Mouse (Mus musculus) cerebellum, postnatal 4 days (tissue): ENCODE data around the gene Btn1a1.

Experiments
- DNase-seq, 2 experiments: peaks; one replicate each; pipeline ENCODE4 v3.0.0; 2022; ENCODE audit warnings: low spot score in 2 of 2, mixed read lengths in 1 of 2

Btn1a1 gene

GRCm38 (mm10) chr13:23465600-23466109 is at the start of gene Btn1a1:
Gene Btn1a1 (minus strand): TSS chr13:23465901.
- DNase-seq = no peak

DNA sequence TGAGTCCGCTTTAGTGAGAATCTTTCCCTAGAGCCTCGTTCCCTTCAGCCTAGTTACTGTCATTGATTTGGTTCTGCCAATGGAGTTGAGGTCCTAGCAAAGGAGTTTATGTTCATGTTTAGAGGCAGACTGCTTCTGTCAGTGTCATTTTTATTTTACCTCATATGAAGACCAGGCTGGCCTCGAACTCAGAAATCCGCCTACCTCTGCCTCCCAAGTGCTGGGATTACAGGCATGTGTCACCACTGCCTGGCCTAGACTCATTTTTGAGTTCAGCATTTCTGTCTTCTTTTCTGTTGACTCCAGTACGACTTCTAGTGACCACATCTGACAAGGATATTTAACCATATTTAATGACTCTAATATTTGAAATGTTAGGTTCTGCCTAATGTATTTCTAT is 49.6 kb upstream of the Btn1a1 start:
- no peak for DNase-seq

DNA sequence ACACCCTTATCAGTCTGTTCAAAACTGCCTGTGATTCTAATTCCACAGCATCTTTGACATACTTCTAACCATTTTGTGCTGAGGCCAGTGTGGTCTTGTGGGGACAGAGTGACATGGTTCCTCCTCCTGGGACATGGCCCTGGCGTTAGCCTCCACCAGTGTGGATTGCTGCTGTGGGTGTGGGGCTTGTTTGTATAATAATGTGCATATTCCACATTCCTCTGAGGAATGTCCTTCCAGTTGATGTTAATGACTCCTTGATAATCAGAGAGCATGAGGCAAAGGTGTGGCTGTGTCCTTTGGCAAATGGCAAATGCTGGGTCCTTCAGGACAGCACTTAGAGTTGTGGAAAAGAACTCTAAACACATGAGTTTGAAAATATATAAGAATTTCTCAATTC is 47.8 kb upstream of the Btn1a1 start:
- no peak for DNase-seq

- no peak for DNase-seq
Observed at GRCm38 (mm10) chr13:23510127-23510526, 44.4 kb upstream of the Btn1a1 start.

- no peak for DNase-seq
Observed at GRCm38 (mm10) chr13:23506819-23507515, 41.3 kb upstream of the Btn1a1 start.

DNA sequence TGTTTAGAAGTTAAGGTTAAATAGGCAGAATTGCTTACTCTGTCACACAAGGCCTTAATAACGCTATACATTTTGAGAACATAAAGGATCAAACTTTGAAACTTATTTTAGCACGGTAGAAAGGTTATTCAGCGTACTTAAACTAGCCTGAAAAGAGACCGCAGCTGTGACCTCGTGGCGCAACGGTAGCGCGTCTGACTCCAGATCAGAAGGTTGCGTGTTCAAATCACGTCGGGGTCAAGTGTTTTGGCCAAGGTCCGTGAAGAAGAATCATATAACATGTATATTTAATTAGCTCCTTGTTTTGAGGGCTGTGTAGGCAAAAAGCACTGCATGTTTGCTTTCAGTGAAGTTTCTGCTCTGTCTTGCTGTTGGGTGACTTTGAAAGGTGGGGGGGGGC is 40.6 kb upstream of the Btn1a1 start:
- DNase-seq = peak in 1 of 2 experiments; percentile 45

DNA sequence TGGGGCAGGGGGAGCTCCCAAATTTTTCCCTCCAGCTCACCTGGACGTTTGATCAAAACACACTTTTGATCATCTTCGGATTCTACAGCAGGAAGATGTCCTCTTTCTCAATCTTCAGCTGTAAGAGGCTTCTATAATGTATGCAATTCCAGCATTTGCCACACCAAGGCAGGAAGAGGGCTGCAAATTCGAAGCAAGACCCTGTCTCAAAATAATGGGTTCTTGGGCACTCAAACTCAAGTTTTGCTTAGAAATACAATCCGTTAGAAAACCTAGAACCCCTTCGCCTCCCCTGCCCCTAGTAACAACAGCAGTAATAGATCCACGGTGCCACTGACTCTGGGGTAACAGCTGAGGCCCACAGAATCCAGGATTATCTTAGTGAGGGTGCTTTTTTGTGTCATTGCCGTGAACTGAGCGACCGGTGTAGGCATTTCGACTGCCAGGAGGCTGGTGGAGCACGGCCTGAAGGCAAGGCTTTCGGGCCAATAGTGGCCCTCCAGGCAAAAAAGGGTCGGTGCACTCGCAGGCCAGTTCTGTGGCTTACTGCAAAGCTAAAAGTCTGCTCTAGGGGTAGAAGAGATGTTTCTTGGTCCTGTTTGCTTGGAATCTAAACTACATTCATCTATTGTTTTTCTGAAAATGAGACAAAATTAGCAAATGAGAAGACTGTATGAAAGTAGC is 40.1 kb upstream of the Btn1a1 start:
- no peak for DNase-seq

GRCm38 (mm10) chr13:23503797-23504196 is 38.1 kb upstream of the Btn1a1 start:
- peak in 1 of 2 experiments; percentile 63 for DNase-seq

DNA sequence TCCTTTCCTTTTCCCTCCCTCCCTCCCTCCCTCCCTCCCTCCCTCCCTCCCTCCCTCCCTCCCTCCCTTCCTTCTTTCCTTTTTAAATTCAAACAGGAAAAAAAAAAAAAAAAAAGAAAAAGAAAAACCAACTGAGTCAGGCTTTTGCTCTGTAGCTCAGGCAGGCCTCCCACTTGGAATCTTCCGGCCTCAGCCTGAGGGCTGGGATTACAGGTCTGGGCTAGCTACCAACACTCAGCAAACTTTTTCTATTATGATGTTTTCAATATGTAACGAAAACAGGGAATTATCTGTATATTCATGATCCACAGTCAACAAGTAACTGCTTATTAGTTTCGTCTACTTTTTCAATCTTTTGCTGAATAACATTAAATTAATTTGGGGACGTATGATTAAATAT is 37.2 kb upstream of the Btn1a1 start:
- DNase-seq = no peak

DNA sequence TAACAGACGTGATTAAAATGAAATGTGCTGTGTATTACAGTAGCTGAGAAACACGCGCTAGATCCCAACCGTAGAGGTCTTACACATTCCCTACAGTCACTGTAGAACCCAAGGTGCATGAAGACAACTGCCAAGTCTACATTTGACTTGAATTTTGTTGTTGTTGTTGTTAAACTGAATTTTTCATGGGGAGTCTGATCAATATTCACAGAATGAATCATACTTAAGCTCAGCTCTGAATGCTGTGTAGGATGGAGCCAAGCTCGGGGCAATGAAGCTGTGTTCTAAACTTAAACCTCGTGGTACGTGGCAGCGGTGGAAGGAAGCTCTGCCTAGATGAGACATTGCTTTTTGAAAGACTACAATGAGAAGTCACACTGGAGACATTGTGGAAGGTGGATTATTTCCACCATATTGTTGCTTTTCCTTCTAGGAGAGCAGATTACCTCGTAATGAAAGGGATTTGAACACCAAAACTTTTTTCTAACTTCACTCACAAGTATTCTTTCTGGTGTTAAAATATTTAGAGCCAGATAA is 36.4 kb upstream of the Btn1a1 start:
- DNase-seq = no peak

DNA sequence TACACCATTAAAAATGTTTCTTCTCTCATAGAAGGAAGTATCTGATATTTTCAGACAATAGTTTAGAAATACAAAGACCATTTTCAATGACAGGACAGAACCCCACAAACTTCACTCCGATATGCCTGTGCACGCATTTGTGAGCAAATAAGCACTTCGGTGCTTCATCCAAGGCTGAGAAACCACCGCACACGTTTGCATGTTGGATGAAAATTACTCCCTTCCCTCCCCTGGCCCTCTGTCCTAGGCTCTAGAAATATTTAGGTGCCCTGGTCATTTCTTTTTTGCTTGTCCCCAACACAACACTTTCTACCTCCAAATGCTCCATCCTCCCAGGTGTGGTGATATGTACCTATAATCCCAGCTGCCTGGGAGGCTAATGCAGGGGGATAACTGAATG is 35.8 kb upstream of the Btn1a1 start:
- no peak for DNase-seq

GRCm38 (mm10) chr13:23500424-23501200 is 34.9 kb upstream of the Btn1a1 start:
- peak in 1 of 2 experiments; percentile 52 for DNase-seq

DNA sequence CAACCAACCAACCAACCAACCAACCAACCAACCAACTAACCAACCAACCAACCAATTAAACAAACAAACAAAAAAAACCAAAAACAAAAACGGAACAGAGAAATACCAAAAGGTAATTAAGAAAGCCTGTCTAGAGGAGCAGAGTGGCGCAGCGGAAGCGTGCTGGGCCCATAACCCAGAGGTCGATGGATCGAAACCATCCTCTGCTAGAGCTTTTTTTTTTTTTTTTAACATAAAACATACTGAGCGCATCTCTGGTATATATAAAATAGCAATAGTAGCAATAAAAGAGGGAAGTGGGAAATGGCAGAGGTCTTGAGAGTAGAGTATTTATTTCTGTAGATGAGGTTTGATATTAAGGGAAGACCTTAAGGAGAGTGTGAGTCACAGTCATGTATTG is 34.2 kb upstream of the Btn1a1 start:
- DNase-seq = no peak

DNA sequence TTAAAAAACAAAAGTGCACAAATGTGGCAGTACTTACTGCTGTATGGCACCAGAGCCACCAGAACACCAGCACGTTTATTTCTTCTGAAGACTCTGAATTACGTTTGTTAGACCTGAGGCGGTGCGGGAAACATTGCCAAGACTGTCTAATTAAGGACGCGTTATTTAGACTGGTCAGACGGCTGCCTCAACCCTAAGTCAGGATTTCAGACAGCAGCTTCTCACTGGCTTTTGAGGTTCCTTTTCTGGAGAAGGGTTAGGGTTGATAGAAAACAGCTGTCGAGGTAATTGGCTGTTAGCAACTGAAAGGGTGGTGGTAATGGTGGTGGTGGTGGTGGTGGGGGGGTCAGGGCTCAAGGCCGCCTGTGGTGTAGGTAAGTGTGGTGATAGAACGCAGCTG is 33.0 kb upstream of the Btn1a1 start:
- DNase-seq = no peak

DNA sequence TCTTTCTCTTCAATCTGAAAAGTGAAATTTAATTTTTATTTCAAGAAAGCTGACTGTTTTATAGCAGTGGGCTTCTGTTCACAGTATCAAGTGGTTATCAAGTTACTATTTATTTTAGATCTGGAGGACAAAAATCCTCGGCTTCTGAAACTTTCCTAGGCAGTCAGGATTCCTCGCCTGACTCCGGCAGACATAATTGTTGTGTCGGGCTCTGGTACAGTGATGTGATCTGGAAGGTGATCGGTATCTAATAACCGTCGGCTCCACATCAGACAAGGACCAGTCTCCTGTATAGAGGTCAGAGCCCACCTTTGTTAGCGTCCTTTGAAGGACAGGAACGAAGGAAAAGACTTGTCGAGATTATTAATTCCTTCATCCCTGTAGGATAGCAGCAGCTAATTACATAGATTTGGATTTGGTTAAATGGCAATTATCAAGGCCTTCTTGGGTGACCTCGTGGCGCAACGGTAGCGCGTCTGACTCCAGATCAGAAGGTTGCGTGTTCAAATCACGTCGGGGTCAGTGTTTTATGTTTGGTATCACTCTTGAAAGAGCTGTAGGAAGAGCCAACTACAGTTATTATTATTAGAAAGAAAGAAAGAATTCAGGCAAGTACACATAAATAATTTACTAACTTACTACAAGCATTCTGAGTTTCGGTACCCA is 32.1 kb upstream of the Btn1a1 start:
- DNase-seq = peak in 1 of 2 experiments; percentile 31

DNA sequence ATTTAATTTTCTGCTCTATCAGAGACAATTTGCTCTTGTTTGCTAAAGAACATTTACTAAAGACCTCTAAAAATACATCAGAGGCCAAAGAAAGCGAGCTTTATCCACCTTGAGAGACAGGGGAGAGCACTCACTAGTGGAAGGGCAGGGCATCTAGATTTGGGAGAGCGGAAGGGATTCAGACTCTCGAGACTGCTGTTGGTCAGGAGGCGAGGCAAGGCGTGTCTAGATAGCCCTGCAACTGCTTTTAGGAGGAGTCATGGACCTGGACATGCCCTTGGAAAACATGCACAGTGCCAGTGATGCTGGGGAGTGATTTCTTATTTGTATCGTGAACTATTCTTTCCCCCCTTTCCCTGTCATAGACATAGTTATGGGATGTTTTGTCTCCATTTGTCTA is 29.8 kb upstream of the Btn1a1 start:
- no peak for DNase-seq

DNA sequence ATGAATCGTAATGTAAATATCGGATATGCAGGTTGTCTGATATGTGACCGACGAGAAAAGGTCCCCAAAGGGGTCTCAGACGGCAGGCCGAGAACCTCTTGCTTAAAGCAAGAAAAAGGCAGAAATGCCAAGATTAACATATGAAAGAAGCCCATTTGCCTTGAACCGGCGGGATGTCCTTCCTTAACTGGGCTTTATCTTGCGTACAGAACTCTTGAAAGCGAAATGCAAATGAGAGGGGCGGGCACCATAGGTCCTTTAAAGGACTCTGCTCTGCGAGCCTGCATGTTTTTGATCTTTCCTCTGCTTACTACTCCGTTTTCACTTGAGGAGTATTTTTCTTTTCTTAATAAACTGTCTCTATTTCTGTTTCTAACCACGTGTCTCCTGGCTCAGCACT is 26.3 kb upstream of the Btn1a1 start:
- DNase-seq = no peak

GRCm38 (mm10) chr13:23491263-23491662 is 25.6 kb upstream of the Btn1a1 start:
- no peak for DNase-seq

DNA sequence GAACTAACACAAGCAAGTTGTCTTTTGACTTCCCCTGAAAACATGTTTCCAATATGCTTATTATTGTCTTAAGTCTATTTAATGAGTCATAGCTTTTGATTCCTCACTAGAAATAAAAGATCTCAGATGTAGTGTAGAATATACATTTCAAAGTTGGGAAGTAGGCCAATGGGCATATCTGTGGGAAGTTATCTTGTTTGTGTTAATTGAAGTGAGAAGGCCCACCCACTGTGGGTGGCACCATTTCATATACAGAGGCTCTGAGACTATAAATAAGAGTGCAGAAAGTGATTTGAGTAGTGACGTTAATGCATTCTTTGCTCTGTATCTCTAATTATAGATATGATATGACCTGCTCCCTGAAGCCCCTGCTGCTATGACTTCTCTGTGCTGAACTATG is 25.2 kb upstream of the Btn1a1 start:
- no peak for DNase-seq

GRCm38 (mm10) chr13:23488400-23489322 is 23.0 kb upstream of the Btn1a1 start, which contains the start of gene Btn2a2:
Gene Btn2a2 (minus strand): TSS chr13:23488857.
- DNase-seq = peak in 1 of 2 experiments; percentile 56
